Mouse (Mus musculus): ENCODE measurements around the gene Barhl1. TPM values are rescaled to one million over a fixed set of nuclear protein-coding genes. Genes with fewer than 3 reads are reported as not detected.

The Barhl1 gene
- total and polyA plus RNA-seq, 3 experiments, result 0.24 TPM; not detected in 2

DNA sequence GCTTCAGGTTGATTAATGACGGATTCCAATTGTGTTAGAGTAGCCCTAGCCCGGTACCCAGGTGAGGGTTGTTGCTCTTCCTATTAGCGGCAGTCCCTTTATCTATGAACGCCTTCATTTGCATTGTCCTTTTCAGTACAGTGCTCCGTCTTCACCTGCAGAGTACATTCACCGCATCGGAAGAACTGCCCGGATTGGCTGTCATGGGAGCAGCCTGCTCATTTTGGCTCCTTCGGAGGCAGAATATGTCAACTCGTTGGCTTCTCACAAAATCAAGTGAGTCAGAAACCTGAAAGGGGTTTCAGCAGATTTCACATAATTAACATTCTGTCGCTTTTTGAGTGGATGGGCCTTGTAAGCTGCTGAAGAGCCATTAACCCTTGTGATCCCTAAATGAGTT, 40.9 kb downstream of the Barhl1 start:
- in situ Hi-C loops (cut with MboI; ENCODE audit: low pct_ligation_motif_present, low pct_unique_long_range_greater_than_20kb, low sequenced_read_pairs), result no loop called here
- Histone ChIP-seq H3K36me3 (replicated peaks in 1 of 2; ENCODE audit: control insufficient read depth in 1 of 2, insufficient read depth in 1 of 2, low read length in 1 of 2) (peaks cover 59 to 91% of the 10 kb centered on the region in 2 experiments), H3K9me3 (replicated peaks; ENCODE audit: low read length) (no peaks in the 10 kb centered on the region), H3K27ac (ENCODE audit: insufficient read depth, low read depth) (no peak overlapping the region), H3K4me3 (replicated peaks in 1 of 3; ENCODE audit: low read depth in 2 of 3, low read length in 2 of 3, poor library complexity in 1 of 3) (no peak overlapping the region), H3K9ac (ENCODE audit: insufficient read depth, low read depth) (no peak overlapping the region), H3K27me3 (replicated peaks) (no peaks in the 10 kb centered on the region), H3K79me2 (replicated peaks; ENCODE audit: control insufficient read depth, extremely low read depth, insufficient read depth, poor library complexity, severe bottlenecking) (no peaks in the 10 kb centered on the region), H3K4me2 (ENCODE audit: insufficient read depth, low read depth, poor library complexity, severe bottlenecking) (no peak overlapping the region), H3K4me1 (ENCODE audit: control insufficient read depth in 1 of 2, insufficient read depth in 2 of 2) (no peaks in the 10 kb centered on the region)
- dilution Hi-C loops (cut with MboI; ENCODE audit: extremely low pct_ligation_motif_present, extremely low pct_unique_long_range_greater_than_20kb, low sequenced_read_pairs), result no loop called here
- DNase-seq (ENCODE audit: extremely low read depth), result no peak
- TF ChIP-seq CHD2 (IDR thresholded peaks at IDR 0.05; ENCODE audit: low read length) (no peak), JUN (IDR thresholded peaks at IDR 0.05; ENCODE audit: insufficient read depth, low read depth, low read length) (no peak), HCFC1 (IDR thresholded peaks at IDR 0.05; ENCODE audit: low read depth, low read length) (no peak), RAD21 (IDR thresholded peaks at IDR 0.05; ENCODE audit: low read depth, low read length) (no peak), JUND (conservative IDR thresholded peaks at IDR 0.05; ENCODE audit: low read depth, low read length) (no peak), IRF4 (IDR thresholded peaks at IDR 0.05; ENCODE audit: low read depth, low read length) (no peak), ZC3H11A (IDR thresholded peaks at IDR 0.05; ENCODE audit: low read depth, low read length) (no peak), MAFK (IDR thresholded peaks at IDR 0.05; ENCODE audit: insufficient replicate concordance, low read length) (no peak), NRF1 (IDR thresholded peaks at IDR 0.05; ENCODE audit: low read depth, low read length) (no peak), POLR2AphosphoS2 (IDR thresholded peaks at IDR 0.05; ENCODE audit: low read depth, low read length) (no peak), ZMIZ1 (IDR thresholded peaks at IDR 0.05; ENCODE audit: low read depth, low read length) (no peak), ZNF384 (IDR thresholded peaks at IDR 0.05; ENCODE audit: low read depth, low read length) (no peak), USF1 (IDR thresholded peaks at IDR 0.05; ENCODE audit: low read depth, low read length) (no peak), MXI1 (IDR thresholded peaks at IDR 0.05; ENCODE audit: low read depth, low read length) (no peak), PAX5 (IDR thresholded peaks at IDR 0.05; ENCODE audit: low read length) (no peak), GABPA (IDR thresholded peaks at IDR 0.05; ENCODE audit: insufficient replicate concordance, low read depth, low read length) (no peak)

DNA sequence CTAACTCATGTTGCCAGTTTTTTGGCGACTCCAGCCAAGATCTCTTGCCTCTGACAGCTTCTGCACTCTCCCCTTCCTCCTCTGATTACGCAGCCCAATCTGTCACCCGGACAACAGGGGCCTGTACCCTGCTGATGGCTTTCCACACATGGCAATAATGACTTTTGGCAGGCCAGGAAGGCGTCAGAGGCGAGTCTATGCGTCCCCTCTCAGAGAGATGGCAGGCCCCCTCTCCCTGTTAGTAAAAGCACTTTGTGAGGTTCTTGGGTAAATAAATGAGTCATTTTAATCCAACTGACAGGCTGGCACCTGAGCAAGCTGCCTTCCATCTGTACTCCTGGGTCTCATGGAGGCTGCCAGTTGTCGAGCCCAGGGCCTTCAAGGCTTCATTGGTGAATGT, 49.0 kb downstream of the Barhl1 start:
- dilution Hi-C loops (cut with MboI; ENCODE audit: extremely low pct_ligation_motif_present, extremely low pct_unique_long_range_greater_than_20kb, low sequenced_read_pairs), result no loop called here
- H3K4me3 ChIP-seq (replicated peaks in 1 of 3; ENCODE audit: low read depth in 2 of 3, low read length in 2 of 3, poor library complexity in 1 of 3), result no peak overlapping the region
- DNase-seq (ENCODE audit: extremely low read depth), result no peak
- no peaks in the 10 kb centered on the region; a peak in 1 of 4 replicates for H3K4me1 ChIP-seq (ENCODE audit: control insufficient read depth in 1 of 2, insufficient read depth in 2 of 2)
- H3K9ac ChIP-seq (ENCODE audit: insufficient read depth, low read depth), result no peak overlapping the region
- H3K79me2 ChIP-seq (replicated peaks; ENCODE audit: control insufficient read depth, extremely low read depth, insufficient read depth, poor library complexity, severe bottlenecking), result no peaks in the 10 kb centered on the region
- no peaks in the 10 kb centered on the region for H3K27me3 ChIP-seq (replicated peaks)
- H3K4me2 ChIP-seq (ENCODE audit: insufficient read depth, low read depth, poor library complexity, severe bottlenecking), result no peak overlapping the region
- H3K9me3 ChIP-seq (replicated peaks; ENCODE audit: low read length), result no peaks in the 10 kb centered on the region
- no peak overlapping the region for H3K27ac ChIP-seq (ENCODE audit: insufficient read depth, low read depth)
- no peak for TF ChIP-seq PAX5 (IDR thresholded peaks at IDR 0.05; ENCODE audit: low read length)
- TF ChIP-seq MYC (IDR thresholded peaks at IDR 0.05; ENCODE audit: low read depth, low read length), result no peak
- TF ChIP-seq TCF12 (IDR thresholded peaks at IDR 0.05; ENCODE audit: low read depth, low read length), result no peak
- no peak for TF ChIP-seq ZNF384 (IDR thresholded peaks at IDR 0.05; ENCODE audit: low read depth, low read length)
- in situ Hi-C loops (cut with MboI; ENCODE audit: low pct_ligation_motif_present, low pct_unique_long_range_greater_than_20kb, low sequenced_read_pairs), result no loop called here
- H3K36me3 ChIP-seq (replicated peaks in 1 of 2; ENCODE audit: control insufficient read depth in 1 of 2, insufficient read depth in 1 of 2, low read length in 1 of 2), result peaks cover 59 to 96% of the 10 kb centered on the region in 2 experiments

Measured in CH12.LX (cell line).